Mouse (Mus musculus): ENCODE data around the gene Crcp. TPM values are rescaled to one million over a fixed set of nuclear protein-coding genes. Genes with fewer than 3 reads are reported as not detected.

The Crcp gene
- 5.2 TPM for polyA plus RNA-seq (2015; fragmentation: Illumina TruSeq; extraction: RNeasy Lipid Tissue Mini Kit (QIAGEN cat#74804); ENCODE audit: insufficient read depth, low read depth, low replicate concordance)

GRCm38 (mm10) chr5:130029142-130029897, at the start of gene Crcp, which contains the start of gene Asl:
TSS of gene Crcp (plus strand) at chr5:130029290.
TSS of gene Asl (minus strand) at chr5:130029247.

DNA sequence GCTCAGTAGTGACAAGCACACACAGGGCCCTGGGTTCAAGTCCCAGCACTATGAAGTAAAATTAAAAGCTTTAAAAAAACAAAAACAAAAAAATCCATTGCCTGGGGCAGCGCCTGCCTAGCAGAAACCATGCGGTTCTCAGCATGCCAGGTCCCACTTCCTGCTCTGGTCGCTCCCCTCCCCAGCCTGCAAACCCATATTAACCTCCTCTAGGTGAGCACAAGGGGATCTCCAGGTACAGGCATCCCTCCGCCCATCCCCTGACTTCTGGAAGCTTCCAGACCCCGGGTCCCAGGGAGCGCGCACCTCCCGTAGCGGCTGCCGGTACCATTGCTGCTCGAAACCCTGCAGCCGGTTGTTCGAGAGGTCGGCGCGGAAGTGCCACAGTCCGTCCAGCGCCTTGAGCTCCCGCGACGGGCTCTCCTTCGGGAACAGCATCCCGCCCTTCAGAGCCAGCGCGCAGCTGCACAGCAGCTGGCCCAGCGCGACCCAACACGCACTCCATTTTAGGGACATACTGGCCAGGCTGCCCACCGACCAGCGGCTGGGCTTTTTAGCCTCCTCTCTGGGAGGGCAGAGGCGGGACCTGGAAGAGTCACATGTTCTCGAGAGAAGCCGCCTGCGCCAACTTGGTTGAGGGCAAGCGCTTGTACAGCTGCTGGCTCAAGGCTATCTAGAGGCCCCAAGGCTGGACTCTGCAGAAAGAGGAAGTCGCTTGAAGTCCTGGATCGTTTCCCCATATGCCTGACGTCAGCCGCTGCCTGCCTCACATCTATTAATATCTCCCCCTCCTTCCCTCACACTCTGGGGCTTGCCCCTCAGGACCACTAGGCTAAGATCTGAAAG, 26.6 kb upstream of the Crcp start, which contains the start of gene Gusb:
Gene Gusb, minus strand, starts transcription at position 749 of the 846 bp plus-strand sequence.

GRCm38 (mm10) chr5:130073026-130073425, 43.9 kb downstream of the Crcp start, which contains the start of gene Tpst1:
TSS of gene Tpst1 (plus strand) at chr5:130073326.

Other genes starting within 250 kb of the Crcp start
- 2.6 TPM for gene Psph, start 241.8 kb upstream of the Crcp start, polyA plus RNA-seq (2015; fragmentation: Illumina TruSeq; extraction: RNeasy Lipid Tissue Mini Kit (QIAGEN cat#74804); ENCODE audit: insufficient read depth, low read depth, low replicate concordance)
- 2.6 TPM for gene Sumf2, start 182.3 kb upstream of the Crcp start, polyA plus RNA-seq (2015; fragmentation: Illumina TruSeq; extraction: RNeasy Lipid Tissue Mini Kit (QIAGEN cat#74804); ENCODE audit: insufficient read depth, low read depth, low replicate concordance)
- 114 TPM for gene Chchd2, start 141.8 kb upstream of the Crcp start, polyA plus RNA-seq (2015; fragmentation: Illumina TruSeq; extraction: RNeasy Lipid Tissue Mini Kit (QIAGEN cat#74804); ENCODE audit: insufficient read depth, low read depth, low replicate concordance)
- 0.72 TPM for gene Zbed5, start 133.6 kb upstream of the Crcp start, polyA plus RNA-seq (2015; fragmentation: Illumina TruSeq; extraction: RNeasy Lipid Tissue Mini Kit (QIAGEN cat#74804); ENCODE audit: insufficient read depth, low read depth, low replicate concordance)
- gene Phkg1, start 130.7 kb upstream of the Crcp start, polyA plus RNA-seq (2015; fragmentation: Illumina TruSeq; extraction: RNeasy Lipid Tissue Mini Kit (QIAGEN cat#74804); ENCODE audit: insufficient read depth, low read depth, low replicate concordance), result 0.48 TPM
- gene Nupr1l, start 120.8 kb upstream of the Crcp start, polyA plus RNA-seq (2015; fragmentation: Illumina TruSeq; extraction: RNeasy Lipid Tissue Mini Kit (QIAGEN cat#74804); ENCODE audit: insufficient read depth, low read depth, low replicate concordance), result 0.44 TPM
- gene Vkorc1l1, start 87.3 kb upstream of the Crcp start, polyA plus RNA-seq (2015; fragmentation: Illumina TruSeq; extraction: RNeasy Lipid Tissue Mini Kit (QIAGEN cat#74804); ENCODE audit: insufficient read depth, low read depth, low replicate concordance), result 5.3 TPM
- gene Gusb, start 26.2 kb upstream of the Crcp start, polyA plus RNA-seq (2015; fragmentation: Illumina TruSeq; extraction: RNeasy Lipid Tissue Mini Kit (QIAGEN cat#74804); ENCODE audit: insufficient read depth, low read depth, low replicate concordance), result 9.7 TPM
- gene Asl, start within 50 bp of the Crcp start, polyA plus RNA-seq (2015; fragmentation: Illumina TruSeq; extraction: RNeasy Lipid Tissue Mini Kit (QIAGEN cat#74804); ENCODE audit: insufficient read depth, low read depth, low replicate concordance), result 10.3 TPM
- 10.3 TPM for gene Tpst1, start 44.0 kb downstream of the Crcp start, polyA plus RNA-seq (2015; fragmentation: Illumina TruSeq; extraction: RNeasy Lipid Tissue Mini Kit (QIAGEN cat#74804); ENCODE audit: insufficient read depth, low read depth, low replicate concordance)
- gene Kctd7, start 115.6 kb downstream of the Crcp start, polyA plus RNA-seq (2015; fragmentation: Illumina TruSeq; extraction: RNeasy Lipid Tissue Mini Kit (QIAGEN cat#74804); ENCODE audit: insufficient read depth, low read depth, low replicate concordance), result 0.96 TPM
- gene Rabgef1, start 142.5 kb downstream of the Crcp start, polyA plus RNA-seq (2015; fragmentation: Illumina TruSeq; extraction: RNeasy Lipid Tissue Mini Kit (QIAGEN cat#74804); ENCODE audit: insufficient read depth, low read depth, low replicate concordance), result 6.7 TPM
- 17.0 TPM for gene Tmem248, start 187.8 kb downstream of the Crcp start, polyA plus RNA-seq (2015; fragmentation: Illumina TruSeq; extraction: RNeasy Lipid Tissue Mini Kit (QIAGEN cat#74804); ENCODE audit: insufficient read depth, low read depth, low replicate concordance)
- gene Sbds, start 226.2 kb downstream of the Crcp start, polyA plus RNA-seq (2015; fragmentation: Illumina TruSeq; extraction: RNeasy Lipid Tissue Mini Kit (QIAGEN cat#74804); ENCODE audit: insufficient read depth, low read depth, low replicate concordance), result 19.0 TPM
- gene Tyw1, start 226.3 kb downstream of the Crcp start, polyA plus RNA-seq (2015; fragmentation: Illumina TruSeq; extraction: RNeasy Lipid Tissue Mini Kit (QIAGEN cat#74804); ENCODE audit: insufficient read depth, low read depth, low replicate concordance), result 2.7 TPM

All from pancreas, adult 10 weeks (tissue).